Mouse (Mus musculus) natural killer cell, adult 2 months (primary cell): ENCODE results near the gene Sulf2.

Experiments
- DNase-seq, 2 experiments: peaks; one replicate each; pipeline ENCODE4 v3.0.0; 2022; ENCODE audit warnings: low spot score in 2 of 2

The Sulf2 gene

GRCm38 (mm10) chr2:166119992-166120391 lies 35.5 kb downstream of the Sulf2 start:
- no peak for DNase-seq

- DNase-seq, result no peak
Measured at GRCm38 (mm10) chr2:166116704-166117103, 38.8 kb downstream of the Sulf2 start.

GRCm38 (mm10) chr2:166116278-166116608 lies 39.2 kb downstream of the Sulf2 start:
- DNase-seq, result no peak

- no peak for DNase-seq
Measured at GRCm38 (mm10) chr2:166115571-166116277, 39.7 kb downstream of the Sulf2 start.

GRCm38 (mm10) chr2:166112986-166113385 lies 42.5 kb downstream of the Sulf2 start:
- no peak for DNase-seq

- no peak for DNase-seq
Measured at GRCm38 (mm10) chr2:166111831-166112250, 43.6 kb downstream of the Sulf2 start.

- DNase-seq, result no peak
Measured at GRCm38 (mm10) chr2:166111238-166111637, 44.2 kb downstream of the Sulf2 start.

- DNase-seq, result no peak
Measured at GRCm38 (mm10) chr2:166110764-166111163, 44.7 kb downstream of the Sulf2 start.

- peak; percentile 78 to 80 for DNase-seq
Measured at GRCm38 (mm10) chr2:166108326-166108725, 47.1 kb downstream of the Sulf2 start.

GRCm38 (mm10) chr2:166107911-166108310 lies 47.6 kb downstream of the Sulf2 start:
- no peak for DNase-seq

GRCm38 (mm10) chr2:166106631-166107030 lies 48.8 kb downstream of the Sulf2 start:
- no peak for DNase-seq

- DNase-seq, result no peak
Measured at GRCm38 (mm10) chr2:166105911-166106310, 49.6 kb downstream of the Sulf2 start.

- DNase-seq, result no peak
Measured at GRCm38 (mm10) chr2:166102893-166103292, 52.6 kb downstream of the Sulf2 start.

GRCm38 (mm10) chr2:166100309-166101262 lies 54.9 kb downstream of the Sulf2 start:
- peak; percentile 49 to 68 for DNase-seq

- DNase-seq, result no peak
Measured at GRCm38 (mm10) chr2:166098292-166098933, 57.0 kb downstream of the Sulf2 start.

GRCm38 (mm10) chr2:166097443-166098291 lies 57.8 kb downstream of the Sulf2 start:
- DNase-seq, result peak; percentile 30 to 48

GRCm38 (mm10) chr2:166096834-166097233 lies 58.6 kb downstream of the Sulf2 start:
- no peak for DNase-seq

- DNase-seq, result no peak
Measured at GRCm38 (mm10) chr2:166096300-166096699, 59.2 kb downstream of the Sulf2 start.

GRCm38 (mm10) chr2:166092412-166092811 lies 63.1 kb downstream of the Sulf2 start:
- no peak for DNase-seq

- DNase-seq, result no peak
Measured at GRCm38 (mm10) chr2:166091599-166091998, 63.9 kb downstream of the Sulf2 start.

- no peak for DNase-seq
Measured at GRCm38 (mm10) chr2:166090131-166090581, 65.3 kb downstream of the Sulf2 start.
